Mouse (Mus musculus) midbrain, postnatal 0 days (tissue): ENCODE data around the gene Plcg1. TPM values are rescaled to one million over a fixed set of nuclear protein-coding genes. Genes with fewer than 3 reads are reported as not detected.

Experiments
- ATAC-seq: fragments of 200-750 bp; cut with Nextera tagmentation; 2 replicates; pipeline ENCODE4 v1.8.0; 2017; ENCODE audit warnings: moderate number of reproducible peaks, mild to moderate bottlenecking, moderate TSS enrichment, moderate library complexity; ENCODE audit not compliant: low FRiP score
- DNase-seq: peaks from one replicate; pipeline ENCODE4 v3.0.0-alpha.2; 2015; ENCODE audit warnings: low spot score
- H3K27ac ChIP-seq: fragments of 300-500 bp; sonication (generic); 2 replicates; pipeline ENCODE4 v1.5.1; 2014; ENCODE audit warnings: low read depth, mild to moderate bottlenecking, low read length, mixed read lengths
- H3K27me3 ChIP-seq: fragments of 300-500 bp; sonication (generic); 2 replicates; pipeline ENCODE4 v1.6.1; 2014; ENCODE audit warnings: low read length, control low read depth, mixed read lengths; ENCODE audit not compliant: insufficient read depth
- H3K36me3 ChIP-seq: fragments of 300-500 bp; sonication (generic); 2 replicates; pipeline ENCODE4 v1.6.1; 2014; ENCODE audit warnings: low read length, control low read depth, mixed read lengths; ENCODE audit not compliant: insufficient read depth
- H3K4me1 ChIP-seq: fragments of 300-500 bp; sonication (generic); 2 replicates; pipeline ENCODE4 v1.6.1; 2014; ENCODE audit warnings: mild to moderate bottlenecking, control low read depth, antibody characterized with exemption, low read length, mixed read lengths; ENCODE audit not compliant: insufficient read depth
- H3K4me2 ChIP-seq: fragments of 300-500 bp; sonication (generic); 2 replicates; pipeline ENCODE4 v1.6.1; 2014; ENCODE audit warnings: low read depth, mild to moderate bottlenecking, low read length, mixed read lengths; ENCODE audit not compliant: poor library complexity, severe bottlenecking
- H3K4me3 ChIP-seq: fragments of 300-500 bp; sonication (generic); 2 replicates; pipeline ENCODE4 v1.5.1; 2014; ENCODE audit warnings: low read depth, mild to moderate bottlenecking, low read length, moderate library complexity
- H3K9ac ChIP-seq: fragments of 300-500 bp; sonication (generic); replicated peaks from 2 replicates; pipeline ENCODE4 v1.6.1; 2014; ENCODE audit warnings: mild to moderate bottlenecking, low read length, moderate library complexity, mixed read lengths; ENCODE audit not compliant: poor library complexity, severe bottlenecking
- H3K9me3 ChIP-seq: fragments of 300-500 bp; sonication (generic); 2 replicates; pipeline ENCODE4 v1.6.1; 2016; ENCODE audit warnings: low read length, control low read depth
- CTCF ChIP-seq: IDR thresholded peaks from 2 replicates; pipeline ENCODE4 v1.5.1; 2016; ENCODE audit warnings: antibody characterized with exemption, mild to moderate bottlenecking
- WGBS: fragments of 180-500 bp; shearing (Covaris S2); extraction: QIAGEN DNeasy Blood & Tissue Kit; methylation state at CpG from one replicate; pipeline ENCODE4 v1.1.7; 2014; 5-methylcytosine and 5-hydroxymethylcytosine counted together
- polyA plus RNA-seq: library from polyadenylated mRNA; unstranded; fragments of >200 nt; fragmentation: Nextera tagmentation; extraction: Ambion mirVana; gene quantifications from 2 replicates; pipeline ENCODE4 v1.2.1, GENCODE M21; 2015
- total RNA-seq: library from RNA; depleted of rRNA; stranded (reverse); fragments of >200 nt; gene quantifications from 2 replicates; pipeline ENCODE4 v1.2.3, GENCODE M21; 2014

The Plcg1 gene
- total and polyA plus RNA-seq, 2 experiments from 2014 or later: 45.2 to 88.7 TPM

DNA sequence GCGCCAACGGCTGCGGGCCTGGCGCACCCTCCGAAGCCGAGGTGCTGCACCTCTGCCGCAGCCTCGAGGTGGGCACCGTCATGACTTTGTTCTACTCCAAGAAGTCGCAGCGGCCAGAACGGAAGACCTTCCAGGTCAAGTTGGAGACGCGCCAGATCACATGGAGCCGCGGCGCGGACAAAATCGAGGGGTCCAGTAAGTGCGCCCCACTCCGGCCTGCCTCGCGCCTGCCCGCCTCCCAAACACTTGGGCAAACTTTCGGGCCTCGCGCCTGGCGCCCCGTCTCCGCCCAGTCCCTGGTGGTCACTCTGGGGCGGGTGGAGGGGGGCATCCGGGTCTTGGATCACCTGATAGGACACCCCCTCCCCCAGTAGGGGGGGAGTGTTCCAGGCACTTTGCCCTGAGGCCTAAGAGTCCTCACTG lies 750 bp downstream of the Plcg1 start:
- WGBS: under 1% methylated on average over 29 of the region's 32 CpGs
- Histone ChIP-seq H3K9me3 (no peaks in the 10 kb centered on the region), H3K9ac (peak overlapping the region; percentile 99), H3K4me2 (peak overlapping the region; percentile 96), H3K4me1 (peaks cover 23% of the 10 kb centered on the region), H3K27ac (peak overlapping the region; percentile 95), H3K4me3 (peak overlapping the region; percentile 86), H3K27me3 (no peaks in the 10 kb centered on the region), H3K36me3 (no peaks in the 10 kb centered on the region; the same call in 1 of the 2 replicates)
- peak; percentile 25; the same call in 1 of the 2 replicates for TF ChIP-seq CTCF
- DNase-seq (peak; percentile 77), ATAC-seq (peak; percentile 45)

DNA sequence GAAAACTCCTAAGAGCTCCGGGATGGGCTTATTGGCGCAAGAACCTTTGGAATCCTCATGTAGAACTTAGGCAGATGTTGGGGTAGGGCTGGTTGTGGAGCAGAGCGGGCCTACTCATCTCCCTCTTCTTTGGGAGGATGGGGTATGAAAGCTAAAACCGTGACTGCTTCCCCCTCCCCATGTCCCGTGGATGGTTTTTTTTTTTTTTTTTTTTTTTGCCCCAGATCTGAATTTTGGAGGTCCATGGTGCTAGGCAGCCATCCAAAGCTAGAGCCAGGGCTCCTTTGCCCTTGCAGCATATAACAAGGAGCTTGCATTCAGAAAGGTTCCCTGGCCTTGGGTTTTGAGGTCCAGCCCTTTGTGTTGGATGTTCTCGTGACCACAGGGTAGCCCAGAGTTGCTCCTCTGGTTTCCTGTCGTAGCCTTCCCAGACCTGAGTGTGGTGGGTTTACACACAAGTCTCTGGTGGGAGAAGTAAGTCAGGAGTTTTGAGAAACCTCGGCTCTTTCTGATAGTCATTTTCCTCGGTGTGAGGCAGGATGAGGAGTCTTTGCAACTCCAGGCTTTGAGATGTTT lies 1.4 kb downstream of the Plcg1 start:
- peaks cover 23% of the 10 kb centered on the region for H3K4me1 ChIP-seq
- H3K36me3 ChIP-seq: no peaks in the 10 kb centered on the region; the same call in 1 of the 2 replicates
- ATAC-seq (no peak), DNase-seq (no peak)
- H3K4me3 ChIP-seq: peak overlapping the region; percentile 86
- peak overlapping the region; percentile 38; the same call in 1 of the 2 replicates for H3K27ac ChIP-seq
- H3K9me3 ChIP-seq: no peaks in the 10 kb centered on the region
- no peaks in the 10 kb centered on the region for H3K27me3 ChIP-seq
- H3K9ac ChIP-seq: peak overlapping the region; percentile 99
- no peak for TF ChIP-seq CTCF
- H3K4me2 ChIP-seq: peak overlapping the region; percentile 96
- 37% methylated on average over 9 of the region's 9 CpGs for WGBS

DNA sequence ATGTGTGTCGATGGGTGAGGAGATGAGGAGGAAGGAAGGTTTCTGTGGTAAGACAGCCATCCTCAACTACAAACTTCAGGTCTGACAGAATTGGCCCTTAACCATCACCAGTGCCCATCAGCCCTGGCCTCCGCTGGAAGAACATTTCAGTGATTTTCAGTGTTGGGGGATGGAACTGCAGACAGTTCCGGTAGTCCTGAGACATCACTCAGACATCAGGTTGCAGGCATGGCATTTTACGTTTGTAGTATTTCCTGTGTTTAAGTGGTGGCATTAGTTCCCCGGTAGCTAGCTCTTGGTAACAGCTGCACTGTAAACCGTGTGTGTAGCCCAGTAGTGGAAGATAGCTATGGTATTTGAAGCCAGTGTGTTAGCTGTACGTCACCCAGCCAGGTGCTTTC lies 2.0 kb downstream of the Plcg1 start:
- H3K27ac ChIP-seq: no peak overlapping the region
- H3K4me2 ChIP-seq: peak overlapping the region; percentile 96
- H3K9ac ChIP-seq: peak overlapping the region; percentile 44
- WGBS: 60% methylated on average over 7 of the region's 7 CpGs
- TF ChIP-seq CTCF: no peak
- ATAC-seq (no peak), DNase-seq (no peak)
- H3K9me3 ChIP-seq: no peaks in the 10 kb centered on the region
- no peaks in the 10 kb centered on the region; the same call in 1 of the 2 replicates for H3K36me3 ChIP-seq
- peaks cover 23% of the 10 kb centered on the region for H3K4me1 ChIP-seq
- no peaks in the 10 kb centered on the region for H3K27me3 ChIP-seq
- peak overlapping the region; percentile 86 for H3K4me3 ChIP-seq

DNA sequence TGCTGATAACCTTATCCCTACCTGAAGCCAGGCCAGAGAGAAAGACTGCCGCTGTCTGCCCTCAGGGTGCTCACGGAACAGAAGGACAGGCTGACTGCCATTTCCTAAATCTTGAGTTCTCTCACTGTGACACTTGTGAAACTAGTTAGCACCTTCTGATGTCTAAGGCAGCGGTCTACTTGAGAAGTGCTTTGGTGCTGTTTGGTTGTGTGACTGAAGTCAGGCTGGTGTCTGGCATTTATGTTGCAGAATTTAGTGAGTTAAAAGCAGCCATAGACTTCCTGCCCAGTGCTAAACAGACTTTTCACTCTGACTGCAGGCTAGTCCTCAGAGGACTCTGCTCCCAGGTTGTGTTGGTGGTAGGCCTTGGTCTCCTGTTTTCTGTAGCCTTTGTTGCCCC lies 3.2 kb downstream of the Plcg1 start:
- Histone ChIP-seq H3K27ac (no peak overlapping the region), H3K36me3 (no peaks in the 10 kb centered on the region; the same call in 1 of the 2 replicates), H3K27me3 (no peaks in the 10 kb centered on the region), H3K4me2 (peak overlapping the region; percentile 2; the same call in 1 of the 2 replicates), H3K9me3 (no peaks in the 10 kb centered on the region), H3K4me3 (no peak overlapping the region), H3K9ac (no peak overlapping the region), H3K4me1 (peaks cover 27% of the 10 kb centered on the region)
- DNase-seq: no peak
- no peak for ATAC-seq
- no peak for TF ChIP-seq CTCF
- WGBS: 88% methylated on average over 3 of the region's 3 CpGs

DNA sequence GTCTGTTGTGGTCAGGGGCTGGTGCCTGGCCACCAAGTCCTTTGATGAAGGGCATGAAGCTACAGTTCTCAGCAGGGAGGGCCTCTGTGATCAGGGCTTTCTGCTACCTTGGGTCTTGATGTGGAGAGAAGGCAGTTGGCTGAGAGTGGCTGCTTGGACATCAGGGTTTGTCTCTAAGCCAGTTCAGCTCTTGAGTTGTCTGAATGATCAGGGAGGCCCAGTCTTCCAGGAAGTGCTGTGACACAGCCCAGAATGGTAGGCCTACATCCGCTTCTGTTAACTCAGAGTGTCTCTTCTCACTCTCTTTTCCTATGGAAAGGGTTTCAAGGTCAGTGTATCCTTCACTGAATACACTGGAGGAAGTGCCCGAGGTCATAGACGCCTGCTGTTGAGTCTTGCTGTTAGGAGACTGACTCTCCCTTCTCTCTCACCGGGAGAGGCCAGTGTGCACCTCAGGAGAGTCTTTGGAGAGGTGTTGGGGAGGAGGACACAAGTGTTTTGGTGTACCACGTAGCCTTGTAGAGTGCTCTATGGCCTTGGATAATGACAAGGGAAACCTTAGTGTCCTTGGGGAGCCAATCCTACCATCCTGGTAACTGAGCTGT lies 4.7 kb downstream of the Plcg1 start:
- no peak for DNase-seq
- ATAC-seq: no peak
- H3K9ac ChIP-seq: no peak overlapping the region
- H3K4me2 ChIP-seq: no peak overlapping the region
- 82% methylated on average over 5 of the region's 5 CpGs for WGBS
- no peak for TF ChIP-seq CTCF
- H3K27ac ChIP-seq: no peak overlapping the region
- H3K4me1 ChIP-seq: peaks cover 27% of the 10 kb centered on the region
- no peaks in the 10 kb centered on the region; the same call in 1 of the 2 replicates for H3K36me3 ChIP-seq
- H3K27me3 ChIP-seq: no peaks in the 10 kb centered on the region
- H3K4me3 ChIP-seq: no peak overlapping the region
- no peaks in the 10 kb centered on the region for H3K9me3 ChIP-seq

DNA sequence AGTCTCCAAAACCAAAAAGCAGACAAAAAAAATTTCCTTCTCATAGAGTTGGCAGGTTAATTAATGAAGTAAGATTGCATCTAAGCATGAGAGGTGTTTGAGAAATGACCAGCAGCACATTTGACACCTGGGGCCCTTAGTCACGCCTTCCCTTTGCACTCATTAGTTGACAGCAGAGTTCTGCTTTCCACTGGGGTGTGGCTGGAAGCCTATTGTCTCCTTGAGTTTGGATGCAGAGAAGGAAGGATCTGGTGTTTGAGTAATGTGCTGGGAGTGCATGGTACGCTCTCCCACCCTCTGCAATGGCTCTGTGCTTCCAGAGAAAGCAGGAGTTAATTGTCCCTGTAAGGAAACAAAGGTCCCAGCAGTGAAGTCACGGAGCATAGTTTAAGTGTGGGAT lies 5.4 kb downstream of the Plcg1 start:
- Histone ChIP-seq H3K9ac (no peak overlapping the region), H3K27ac (no peak overlapping the region), H3K9me3 (no peaks in the 10 kb centered on the region), H3K36me3 (no peaks in the 10 kb centered on the region; the same call in 1 of the 2 replicates), H3K4me1 (peaks cover 27% of the 10 kb centered on the region), H3K4me2 (no peak overlapping the region), H3K27me3 (no peaks in the 10 kb centered on the region), H3K4me3 (no peak overlapping the region)
- no peak for TF ChIP-seq CTCF
- 93% methylated on average over 3 of the region's 3 CpGs for WGBS
- DNase-seq (no peak), ATAC-seq (no peak)
